Mouse (Mus musculus) hindbrain, postnatal 0 days (tissue): Measurements from ENCODE around the gene Phactr3. TPM values are rescaled to one million over a fixed set of nuclear protein-coding genes. Genes with fewer than 3 reads are reported as not detected.

Experiments used
- ATAC-seq: fragments of 200-750 bp; cut with Nextera tagmentation; 2 replicates; pipeline ENCODE4 v1.8.0; 2017; ENCODE audit warnings: mild to moderate bottlenecking, moderate TSS enrichment, moderate library complexity
- DNase-seq: peaks from one replicate; pipeline ENCODE4 v3.0.0-alpha.2; 2015; ENCODE audit warnings: low spot score
- H3K27ac ChIP-seq: fragments of 300-500 bp; sonication (generic); 2 replicates; pipeline ENCODE4 v1.5.1; 2014; ENCODE audit warnings: mild to moderate bottlenecking
- H3K27me3 ChIP-seq: fragments of 300-500 bp; sonication (generic); 2 replicates; pipeline ENCODE4 v1.6.1; 2014; ENCODE audit warnings: low read length, mixed read lengths; ENCODE audit not compliant: insufficient read depth
- H3K36me3 ChIP-seq: fragments of 300-500 bp; sonication (generic); 2 replicates; pipeline ENCODE4 v1.6.1; 2014; ENCODE audit warnings: low read length, mixed read lengths; ENCODE audit not compliant: insufficient read depth
- H3K4me1 ChIP-seq: fragments of 300-500 bp; sonication (generic); 2 replicates; pipeline ENCODE4 v1.6.1; 2014; ENCODE audit warnings: antibody characterized with exemption, low read length, mixed read lengths; ENCODE audit not compliant: insufficient read depth
- H3K4me2 ChIP-seq: fragments of 300-500 bp; sonication (generic); 2 replicates; pipeline ENCODE4 v1.6.1; 2014; ENCODE audit warnings: low read depth, mild to moderate bottlenecking, low read length, moderate library complexity, mixed read lengths
- H3K4me3 ChIP-seq: fragments of 300-500 bp; sonication (generic); 2 replicates; pipeline ENCODE4 v1.5.1; 2014; ENCODE audit warnings: low read length
- H3K9ac ChIP-seq: fragments of 300-500 bp; sonication (generic); replicated peaks from 2 replicates; pipeline ENCODE4 v1.6.1; 2014; ENCODE audit warnings: mild to moderate bottlenecking, low read length, moderate library complexity, mixed read lengths
- H3K9me3 ChIP-seq: fragments of 300-500 bp; sonication (generic); 2 replicates; pipeline ENCODE4 v1.6.1; 2016; ENCODE audit warnings: low read length, mixed read lengths
- CTCF ChIP-seq: IDR thresholded peaks from 2 replicates; pipeline ENCODE4 v1.5.1; 2016; ENCODE audit warnings: antibody characterized with exemption, control low read depth, low read depth
- WGBS: fragments of 180-500 bp; shearing (Covaris S2); extraction: QIAGEN DNeasy Blood & Tissue Kit; methylation state at CpG from one replicate; pipeline ENCODE4 v1.1.7; 2014; 5-methylcytosine and 5-hydroxymethylcytosine counted together
- polyA plus RNA-seq: library from polyadenylated mRNA; unstranded; fragments of >200 nt; fragmentation: Nextera tagmentation; extraction: Ambion mirVana; gene quantifications from 2 replicates; pipeline ENCODE4 v1.2.1, GENCODE M21; 2015
- total RNA-seq: library from RNA; depleted of rRNA; stranded (reverse); fragments of >200 nt; gene quantifications from 2 replicates; pipeline ENCODE4 v1.2.3, GENCODE M21; 2014

The Phactr3 gene
- total and polyA plus RNA-seq, 2 experiments from 2014 or later = 66.2 to 92.7 TPM

DNA sequence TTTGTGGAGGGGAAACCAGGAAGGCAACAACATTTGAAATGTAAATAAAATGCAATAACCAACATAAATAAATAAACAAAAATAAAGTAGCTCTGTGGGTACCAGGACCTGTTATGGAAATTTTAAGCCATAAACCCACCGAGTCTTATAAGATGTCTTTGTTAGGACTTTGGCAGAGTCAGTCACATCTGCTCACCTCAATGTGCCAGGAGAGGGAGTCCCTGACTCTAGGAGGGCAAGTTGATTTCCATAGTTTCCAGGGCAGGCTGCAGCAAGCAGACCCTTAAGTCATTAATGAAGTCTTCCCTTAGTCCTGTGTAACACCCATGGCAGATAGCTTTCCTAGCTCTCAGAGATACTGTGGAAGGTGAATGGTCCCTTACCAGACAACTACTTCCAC is 25.1 kb downstream of the Phactr3 start:
- 30% methylated on average over 1 of the region's 1 CpGs for WGBS
- no peak for ATAC-seq
- DNase-seq = peak; percentile 21

DNA sequence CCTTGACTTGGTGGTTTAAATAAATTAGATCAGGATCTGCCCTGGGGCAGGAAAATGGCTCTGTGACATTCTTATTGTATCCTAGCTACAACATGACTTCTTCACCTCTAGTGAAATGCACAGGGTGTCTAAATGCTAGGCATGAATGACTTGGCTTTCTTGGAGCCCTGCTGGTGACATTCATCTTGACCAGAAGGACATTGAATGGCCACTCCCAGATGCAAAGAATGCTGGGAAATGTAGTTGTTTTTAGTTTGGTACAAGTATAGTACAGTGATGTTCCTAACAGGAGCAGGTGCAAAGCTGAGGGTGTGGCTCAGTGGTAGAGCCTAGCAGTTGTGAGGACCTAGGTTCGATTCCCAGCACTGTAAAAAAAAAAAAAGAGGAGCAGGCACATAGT is 30.5 kb downstream of the Phactr3 start:
- H3K4me1 ChIP-seq = peaks cover 20% of the 10 kb centered on the region
- WGBS = 70% methylated on average over 1 of the region's 1 CpGs

More for the DNA sequence above, 25.1 kb downstream of the Phactr3 start:
- Histone ChIP-seq H3K4me3 (peak overlapping the region; percentile 67), H3K9ac (no peak overlapping the region), H3K27me3 (no peaks in the 10 kb centered on the region), H3K4me2 (peak overlapping the region; percentile 91), H3K9me3 (no peaks in the 10 kb centered on the region), H3K27ac (peak overlapping the region; percentile 91; the same call in 1 of the 2 replicates), H3K4me1 (peaks cover 8% of the 10 kb centered on the region; the same call in 1 of the 2 replicates), H3K36me3 (no peaks in the 10 kb centered on the region)
- peak; percentile 23; the same call in 1 of the 2 replicates for TF ChIP-seq CTCF

DNA sequence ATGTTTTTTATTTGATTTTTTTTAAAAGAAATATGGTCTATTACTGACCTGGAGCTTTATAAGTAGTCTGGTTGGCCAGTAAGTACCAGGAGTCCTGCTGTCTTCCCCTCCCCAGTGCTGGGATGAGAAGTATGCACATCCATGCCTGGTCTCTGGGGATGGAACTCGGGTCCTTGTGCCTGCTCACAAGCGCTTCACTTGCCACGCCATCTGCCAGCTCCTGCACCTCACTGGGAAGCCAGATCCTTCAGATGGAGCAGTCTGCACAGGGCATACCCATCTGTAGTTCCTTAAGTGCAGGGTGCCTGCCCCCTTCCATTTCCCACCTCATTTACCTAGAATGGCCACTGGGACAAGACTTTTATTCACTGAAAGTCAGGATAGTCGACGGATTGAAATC is 31.9 kb downstream of the Phactr3 start:
- H3K4me2 ChIP-seq = no peak overlapping the region
- no peak for TF ChIP-seq CTCF
- H3K9ac ChIP-seq = no peak overlapping the region
- H3K4me3 ChIP-seq = no peak overlapping the region
- ATAC-seq (no peak), DNase-seq (no peak)
- no peaks in the 10 kb centered on the region for H3K9me3 ChIP-seq
- whole genome bisulfite sequencing = 50% methylated on average over 5 of the region's 5 CpGs
- H3K4me1 ChIP-seq = peaks cover 26% of the 10 kb centered on the region
- no peaks in the 10 kb centered on the region for H3K36me3 ChIP-seq
- no peak overlapping the region for H3K27ac ChIP-seq
- no peaks in the 10 kb centered on the region for H3K27me3 ChIP-seq

More for the DNA sequence above, 30.5 kb downstream of the Phactr3 start:
- no peak for ATAC-seq
- H3K27ac ChIP-seq = no peak overlapping the region
- no peaks in the 10 kb centered on the region for H3K27me3 ChIP-seq
- no peaks in the 10 kb centered on the region for H3K9me3 ChIP-seq
- no peak for DNase-seq
- no peak overlapping the region for H3K4me3 ChIP-seq
- no peak overlapping the region for H3K4me2 ChIP-seq
- H3K9ac ChIP-seq = no peak overlapping the region
- no peaks in the 10 kb centered on the region for H3K36me3 ChIP-seq
- no peak; the same call in 1 of the 2 replicates for TF ChIP-seq CTCF

DNA sequence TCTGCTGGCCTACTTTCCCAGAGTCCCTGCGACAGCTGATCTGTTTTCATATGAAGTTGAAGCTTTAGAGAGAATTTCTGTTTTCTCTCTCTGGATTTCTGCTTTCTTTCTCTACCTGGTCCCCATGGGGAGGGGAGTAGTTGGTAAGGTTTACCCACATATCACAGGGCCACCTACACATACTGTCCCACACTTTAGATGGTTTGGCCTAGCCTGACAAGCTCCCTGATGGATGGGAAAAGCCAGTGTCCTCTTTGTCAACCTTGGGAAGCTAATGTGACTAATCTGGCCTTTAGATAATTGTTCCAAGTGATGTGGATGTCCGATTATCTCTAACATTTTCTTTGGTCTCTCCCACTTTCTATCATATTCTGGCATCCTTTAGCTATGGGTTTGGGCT is 34.8 kb downstream of the Phactr3 start:
- DNase-seq (no peak), ATAC-seq (no peak)
- Histone ChIP-seq H3K9ac (no peak overlapping the region), H3K9me3 (no peaks in the 10 kb centered on the region), H3K4me1 (peaks cover 27% of the 10 kb centered on the region), H3K27me3 (no peaks in the 10 kb centered on the region), H3K36me3 (no peaks in the 10 kb centered on the region), H3K4me2 (no peak overlapping the region), H3K27ac (peak overlapping the region; percentile 76), H3K4me3 (no peak overlapping the region)
- WGBS = 83% methylated on average over 2 of the region's 2 CpGs
- no peak for TF ChIP-seq CTCF

DNA sequence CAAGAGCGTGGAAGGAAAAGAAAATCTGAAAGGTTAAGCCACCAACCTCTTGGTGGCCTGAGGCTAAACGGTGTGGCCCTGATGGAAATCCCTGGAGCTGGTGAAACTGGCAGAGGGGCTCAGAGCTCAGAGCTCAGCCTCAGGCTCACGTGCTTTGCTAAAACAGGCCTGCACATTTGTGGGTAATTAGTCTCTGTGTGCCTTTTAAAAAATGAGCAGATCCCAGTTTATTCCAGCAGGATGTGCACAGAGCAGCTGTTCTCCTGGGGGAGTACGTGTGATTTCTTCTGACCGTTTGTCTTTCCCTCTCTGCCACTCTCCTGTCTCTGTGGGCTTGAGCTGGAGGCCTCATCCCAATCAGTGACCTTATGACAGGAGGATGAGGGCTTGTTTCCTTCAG is 35.4 kb downstream of the Phactr3 start:
- ATAC-seq (peak; percentile 8; the same call in 1 of the 2 replicates), DNase-seq (no peak)
- TF ChIP-seq CTCF = no peak; the same call in 1 of the 2 replicates
- WGBS = 34% methylated on average over 5 of the region's 5 CpGs
- Histone ChIP-seq H3K9me3 (no peaks in the 10 kb centered on the region), H3K36me3 (no peaks in the 10 kb centered on the region), H3K27ac (peak overlapping the region; percentile 76), H3K4me1 (peaks cover 27% of the 10 kb centered on the region), H3K9ac (no peak overlapping the region), H3K27me3 (no peaks in the 10 kb centered on the region), H3K4me2 (no peak overlapping the region; the same call in 1 of the 2 replicates), H3K4me3 (no peak overlapping the region)

DNA sequence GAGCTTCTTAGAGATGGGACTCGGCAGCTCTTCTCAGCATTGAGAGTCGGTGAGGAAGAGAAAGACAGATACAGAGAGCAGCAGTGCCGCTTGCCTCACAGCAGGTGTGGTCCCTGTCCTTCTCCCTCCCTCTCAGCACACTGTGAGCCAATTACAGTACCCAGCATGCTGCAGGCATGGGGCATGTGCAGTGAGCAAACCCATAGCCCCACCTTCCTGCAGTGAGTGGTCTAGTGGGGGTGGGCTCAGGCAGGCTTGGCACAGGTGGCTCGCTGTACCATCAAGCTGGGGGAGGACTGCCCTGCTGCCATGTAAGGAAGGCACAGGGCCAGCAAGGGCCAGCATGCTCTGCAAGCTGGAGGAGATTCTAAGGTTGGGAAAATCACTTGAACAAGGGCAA is 35.8 kb downstream of the Phactr3 start:
- H3K9me3 ChIP-seq = no peaks in the 10 kb centered on the region
- no peak for TF ChIP-seq CTCF
- H3K4me2 ChIP-seq = no peak overlapping the region
- no peaks in the 10 kb centered on the region for H3K27me3 ChIP-seq
- ATAC-seq (peak; percentile 81), DNase-seq (peak; percentile 59)
- peak overlapping the region; percentile 76 for H3K27ac ChIP-seq
- WGBS = 13% methylated on average over 4 of the region's 4 CpGs
- no peak overlapping the region for H3K9ac ChIP-seq
- H3K36me3 ChIP-seq = no peaks in the 10 kb centered on the region
- peaks cover 27% of the 10 kb centered on the region for H3K4me1 ChIP-seq
- no peak overlapping the region for H3K4me3 ChIP-seq

DNA sequence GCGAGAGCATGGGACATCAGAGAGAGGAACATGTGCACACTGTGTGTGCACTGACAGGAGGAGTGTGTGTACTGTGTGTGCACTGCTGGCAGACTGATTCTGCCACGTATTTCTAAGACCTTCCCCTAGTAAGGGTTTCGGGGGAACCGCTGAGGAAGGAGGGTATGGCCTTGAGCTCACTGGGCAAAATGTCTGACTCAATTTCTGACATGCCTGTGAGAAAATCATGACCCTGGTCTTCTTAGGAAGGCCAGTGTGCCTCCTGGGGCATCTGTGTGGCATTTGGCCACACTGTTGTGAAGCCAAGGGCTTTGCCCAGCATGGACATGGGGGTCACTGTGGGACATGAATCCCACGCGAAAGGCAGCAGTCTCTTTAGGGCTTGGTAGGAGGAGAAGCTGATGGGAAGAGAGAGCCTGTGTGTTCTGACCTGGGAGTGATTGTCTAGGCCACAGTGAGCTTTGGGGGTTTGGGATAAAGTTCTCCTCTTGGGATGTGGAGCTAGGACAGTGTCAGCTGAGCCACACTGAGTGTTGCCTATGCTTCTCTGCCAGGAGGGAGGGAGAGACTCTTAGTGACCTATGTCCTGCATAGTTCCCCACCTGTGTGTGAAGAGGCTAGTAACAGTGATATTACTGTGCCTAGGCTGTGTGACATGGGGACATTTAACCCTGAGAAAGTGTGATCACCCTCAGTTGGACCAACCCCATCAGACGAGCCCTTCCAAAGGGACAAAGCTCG is 36.6 kb downstream of the Phactr3 start:
- Histone ChIP-seq H3K36me3 (no peaks in the 10 kb centered on the region), H3K4me3 (no peak overlapping the region), H3K27ac (peak overlapping the region; percentile 76), H3K27me3 (no peaks in the 10 kb centered on the region), H3K4me2 (no peak overlapping the region), H3K4me1 (peaks cover 27% of the 10 kb centered on the region), H3K9ac (no peak overlapping the region), H3K9me3 (no peaks in the 10 kb centered on the region)
- TF ChIP-seq CTCF = no peak
- ATAC-seq = no peak
- 70% methylated on average over 8 of the region's 8 CpGs for WGBS
- DNase-seq = no peak
